Mouse (Mus musculus): ENCODE data around the gene Afap1l2. TPM values are rescaled to one million over a fixed set of nuclear protein-coding genes. Genes with fewer than 3 reads are reported as not detected.

The Afap1l2 gene
- polyA plus RNA-seq, 3 experiments from 2014 or later = not detected

DNA sequence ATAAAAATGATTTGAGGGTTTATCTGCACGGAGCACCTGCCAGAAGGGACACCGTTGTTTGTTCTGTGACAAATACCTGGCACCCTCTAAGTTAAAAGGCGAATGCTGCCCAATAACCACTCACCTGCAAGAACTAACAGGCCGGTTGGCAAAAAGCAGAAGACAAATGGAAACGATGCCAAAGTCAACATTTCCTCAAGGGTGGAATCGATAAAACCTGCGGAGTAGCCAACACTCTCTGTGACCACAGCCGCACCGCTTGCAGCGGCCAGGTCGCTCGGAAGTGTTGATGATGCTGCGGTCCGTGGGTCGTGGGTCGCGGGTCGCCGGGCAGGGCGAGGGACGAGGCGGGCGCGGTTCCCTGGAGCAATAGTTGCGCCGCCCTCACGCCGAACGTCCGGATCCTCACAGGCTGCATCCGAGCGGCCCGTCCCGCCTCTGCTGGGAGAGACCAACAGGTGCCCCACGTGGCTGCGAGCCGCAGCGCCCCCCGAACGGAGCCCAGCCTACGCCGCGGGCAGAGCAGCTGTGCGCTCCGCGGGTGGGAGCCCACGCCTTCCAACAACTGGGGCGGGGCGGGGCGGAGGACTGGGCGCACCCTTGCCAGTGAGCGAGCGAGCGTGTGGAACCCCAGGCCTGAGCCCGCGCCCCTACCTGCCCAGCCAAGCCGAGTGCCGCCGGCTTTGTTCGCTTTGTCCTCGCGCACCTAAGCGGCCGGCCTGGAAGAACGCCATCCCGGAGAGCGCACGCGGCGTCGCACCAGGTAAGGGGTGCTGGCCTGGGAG lies 134.0 kb downstream of the Afap1l2 start, which contains the start of gene Vwa2:
Vwa2 (plus strand) TSS at position 434 of the 785 bp plus-strand sequence.
- no peak for ATAC-seq

DNA sequence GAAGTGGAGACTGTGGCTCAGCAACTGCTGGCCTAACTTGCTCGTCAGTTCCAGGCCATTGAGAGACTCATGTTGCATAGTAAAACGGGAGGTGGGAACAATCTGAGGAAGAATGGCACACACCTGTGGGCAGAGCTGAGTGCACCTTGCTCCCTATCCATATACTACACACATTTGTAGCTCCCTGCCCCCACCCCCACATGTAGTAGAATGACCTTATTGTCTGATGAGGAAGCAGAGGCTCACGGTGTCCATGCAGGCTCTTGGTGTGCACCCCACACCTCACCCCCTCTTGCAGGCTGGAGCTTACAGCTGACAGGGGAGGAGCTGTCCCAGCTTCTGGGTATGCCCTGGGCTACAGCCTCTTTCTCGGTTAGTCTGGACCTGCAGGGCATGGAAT lies 140.3 kb downstream of the Afap1l2 start:
- no peak for ATAC-seq

Other genes starting within 250 kb of the Afap1l2 start
- gene Ccdc186, start 186.0 kb downstream of the Afap1l2 start, polyA plus RNA-seq (2017; shearing (Covaris generic)) = 10 to 100 TPM in 2 of 3 experiments, 1 to 10 TPM in 1; 8.1 to 12.1 (median 11.4) TPM
- not detected for gene Tdrd1, start 182.0 kb downstream of the Afap1l2 start, polyA plus RNA-seq (2017; shearing (Covaris generic))
- gene Vwa2, start 134.0 kb downstream of the Afap1l2 start, polyA plus RNA-seq (2017; shearing (Covaris generic)) = not detected

Measured in inflammation-experienced regulatory T-cells, adult 6 months (primary cell).